Comparison of ENCODE assay signal across 8 mouse cellular contexts in genomic region chr9:108296453-108297355, GRCm38 (mm10). TPM values are rescaled to one million over a fixed set of nuclear protein-coding genes. Genes with fewer than 3 reads are reported as not detected.
A peak's percentile ranks its signal among the peaks of the same experiment; 100 is the strongest.
DNase-seq lines count a peak whose midpoint lies in the region; ATAC-seq and TF ChIP-seq lines count a peak whose summit lies in the region.

Gene Amt, plus strand, starts transcription at chr9:108296853.

- peak within 1 kb of the TSS; percentile 46 for H3K4me3 ChIP-seq in heart, embryonic 13.5 days
- H3K4me3 ChIP-seq in forebrain, embryonic 15.5 days, result peak within 1 kb of the TSS; percentile 11
- peak within 1 kb of the TSS; percentile 34 for H3K4me3 ChIP-seq in lung, embryonic 14.5 days (ENCODE audit: low read depth, low read length)
- peak within 1 kb of the TSS; percentile 27 for H3K4me3 ChIP-seq in stomach, embryonic 16.5 days (replicated peaks; ENCODE audit: low read length)

- no peak for TF ChIP-seq POLR2A in brain, embryonic 14.5 days (IDR thresholded peaks at IDR 0.05; ENCODE audit: borderline replicate concordance, extremely low read depth, insufficient read depth, insufficient read length, poor library complexity, severe bottlenecking)

- H3K27ac ChIP-seq in heart, embryonic 13.5 days (replicated peaks), result peak within 1 kb of the TSS; percentile 45
- 0 out of 2 replicates have a peak within 1 kb of the TSS, but pooled peaks have one; percentile 25 for H3K27ac ChIP-seq in forebrain, embryonic 15.5 days (replicated peaks)
- H3K27ac ChIP-seq in lung, embryonic 14.5 days (ENCODE audit: low read depth), result peak within 1 kb of the TSS; percentile 19; the same call in 1 of the 2 replicates
- H3K27ac ChIP-seq in stomach, embryonic 16.5 days (ENCODE audit: low read length), result peak within 1 kb of the TSS; percentile 17

- H3K9me3 ChIP-seq in heart, embryonic 13.5 days, result no peaks in the 10 kb centered on the region
- H3K9me3 ChIP-seq in forebrain, embryonic 15.5 days, result no peaks in the 10 kb centered on the region
- no peaks in the 10 kb centered on the region for H3K9me3 ChIP-seq in lung, embryonic 14.5 days (ENCODE audit: low read depth, low read length)
- no peaks in the 10 kb centered on the region for H3K9me3 ChIP-seq in stomach, embryonic 16.5 days (replicated peaks; ENCODE audit: control insufficient read depth, low read length)

- no peak for ATAC-seq in heart, embryonic 13.5 days (ENCODE audit: extremely low read depth, insufficient number of reproducible peaks, low FRiP score, low TSS enrichment)
- ATAC-seq in forebrain, embryonic 15.5 days (replicated peaks), result peak; percentile 69
- peak; percentile 76 for ATAC-seq in lung, embryonic 14.5 days (ENCODE audit: insufficient read depth)
- ATAC-seq in stomach, embryonic 16.5 days (ENCODE audit: insufficient read depth, low FRiP score), result peak; percentile 83
- no peak for ATAC-seq in activated CD4-positive, CD25-positive, alpha-beta regulatory T cell, adult 4 months

- H3K4me2 ChIP-seq in heart, embryonic 13.5 days, result peak within 1 kb of the TSS; percentile 63
- peak within 1 kb of the TSS; percentile 9 for H3K4me2 ChIP-seq in forebrain, embryonic 15.5 days (replicated peaks)
- H3K4me2 ChIP-seq in lung, embryonic 14.5 days, result peak within 1 kb of the TSS; percentile 53
- H3K4me2 ChIP-seq in stomach, embryonic 16.5 days (ENCODE audit: low read depth, low read length), result peak within 1 kb of the TSS; percentile 36

- 31% methylated on average over 18 of the region's 18 CpGs for whole genome bisulfite sequencing in heart, embryonic 13.5 days
- 15% methylated on average over 18 of the region's 18 CpGs for WGBS in forebrain, embryonic 15.5 days
- WGBS in lung, embryonic 14.5 days, result 17% methylated on average over 18 of the region's 18 CpGs
- 27% methylated on average over 18 of the region's 18 CpGs for WGBS in stomach, embryonic 16.5 days

- peaks cover 23% of the 10 kb centered on the region; the same call in 1 of the 2 replicates for H3K36me3 ChIP-seq in heart, embryonic 13.5 days
- peaks cover 47% of the 10 kb centered on the region for H3K36me3 ChIP-seq in forebrain, embryonic 15.5 days
- peaks cover 28% of the 10 kb centered on the region for H3K36me3 ChIP-seq in lung, embryonic 14.5 days (ENCODE audit: insufficient read depth)
- H3K36me3 ChIP-seq in stomach, embryonic 16.5 days (ENCODE audit: control insufficient read depth, insufficient read depth, low read length), result no peaks in the 10 kb centered on the region; the same call in 1 of the 2 replicates

- peak within 1 kb of the TSS; percentile 68 for H3K9ac ChIP-seq in heart, embryonic 13.5 days
- no peak within 1 kb of the TSS; the same call in 1 of the 2 replicates for H3K9ac ChIP-seq in forebrain, embryonic 15.5 days (replicated peaks)
- H3K9ac ChIP-seq in lung, embryonic 14.5 days, result peak within 1 kb of the TSS; percentile 10; the same call in 1 of the 2 replicates
- H3K9ac ChIP-seq in stomach, embryonic 16.5 days (ENCODE audit: low read length), result peak within 1 kb of the TSS; percentile 20; the same call in 1 of the 2 replicates

- no peak for TF ChIP-seq CTCF in brain, embryonic 14.5 days (IDR thresholded peaks at IDR 0.05; ENCODE audit: borderline replicate concordance, extremely low read depth, insufficient read depth, insufficient read length)
- TF ChIP-seq CTCF in lung, embryonic 14.5 days (IDR thresholded peaks at IDR 0.05; ENCODE audit: low read depth), result no peak

- DNase-seq in heart, adult 9 months (ENCODE audit: low spot score in 2 of 2), result no peak
- DNase-seq in brain, embryonic 14.5 days (ENCODE audit: low read depth), result peak; percentile 57
- peak; percentile 91 for DNase-seq in kidney, postnatal 14 days
- DNase-seq in lung, embryonic 14.5 days, result peak; percentile 62

- H3K27me3 ChIP-seq in heart, embryonic 13.5 days (replicated peaks), result no peaks in the 10 kb centered on the region
- no peaks in the 10 kb centered on the region for H3K27me3 ChIP-seq in forebrain, embryonic 15.5 days
- H3K27me3 ChIP-seq in lung, embryonic 14.5 days (ENCODE audit: insufficient read depth, low read length), result no peaks in the 10 kb centered on the region
- H3K27me3 ChIP-seq in stomach, embryonic 16.5 days (ENCODE audit: control insufficient read depth, insufficient read depth, low read length), result no peaks in the 10 kb centered on the region

- H3K4me1 ChIP-seq in heart, embryonic 13.5 days, result peaks cover 18% of the 10 kb centered on the region
- H3K4me1 ChIP-seq in forebrain, embryonic 15.5 days, result no peaks in the 10 kb centered on the region
- H3K4me1 ChIP-seq in lung, embryonic 14.5 days (ENCODE audit: insufficient read depth), result no peaks in the 10 kb centered on the region
- 0 out of 2 replicates have a peak, but pooled peaks cover 2% of the 10 kb centered on the region for H3K4me1 ChIP-seq in stomach, embryonic 16.5 days (ENCODE audit: control insufficient read depth, insufficient read depth, low read length)

RNA-seq across cellular contexts. Expression of gene Amt, which starts in this region (rescaled TPM):
- 10.9 and 12.9 TPM in 2 replicates for polyA plus RNA-seq in heart, embryonic 13.5 days (2015; fragmentation: Nextera tagmentation; extraction: Ambion mirVana)
- 58.0 and 67.8 TPM in 2 replicates for polyA plus RNA-seq in brain, embryonic 14.5 days (2012; rRNA removed)
- polyA plus RNA-seq in forebrain, embryonic 15.5 days (2015; fragmentation: Nextera tagmentation; extraction: Ambion mirVana), result 23.8 and 24.5 TPM in 2 replicates
- polyA plus RNA-seq in lung, embryonic 14.5 days (2014; fragmentation: Nextera tagmentation; extraction: Ambion mirVana), result 20.9 and 21.3 TPM in 2 replicates
- 18.8 and 21.6 TPM in 2 replicates for polyA plus RNA-seq in stomach, embryonic 16.5 days (2015; fragmentation: Nextera tagmentation; extraction: Ambion mirVana)
- polyA plus RNA-seq in activated CD4-positive, CD25-positive, alpha-beta regulatory T cell, adult 4 months (2017; shearing (Covaris generic)), result under 1 TPM; 0.29 to 0.58 TPM

Comparison
In these comparisons a context has a peak if more than half of its experiments do, and no peak if none do; other contexts are left out.
1. ATAC-seq: peak in forebrain, embryonic 15.5 days (single experiment), lung, embryonic 14.5 days (single experiment) and stomach, embryonic 16.5 days (single experiment); none in heart, embryonic 13.5 days (single experiment) and activated CD4-positive, CD25-positive, alpha-beta regulatory T cell, adult 4 months (single experiment).
2. H3K4me2 ChIP-seq: peak in every context shown above with its lines; median percentile 63 in heart, embryonic 13.5 days; 53 in lung, embryonic 14.5 days; 36 in stomach, embryonic 16.5 days; 9 in forebrain, embryonic 15.5 days.
3. DNase-seq: peak in brain, embryonic 14.5 days (single experiment), kidney, postnatal 14 days (single experiment) and lung, embryonic 14.5 days (single experiment); none in heart, adult 9 months (0 of 2).
4. Peak in every context shown above with its lines, with median percentiles within 50 percentile points of each other: H3K27ac ChIP-seq and H3K4me3 ChIP-seq.